Mouse (Mus musculus): ENCODE measurements at regions not wholly inside any gene's neighbourhood (a gene's known extent, or its start where the extent isn't known, plus 50 kb on each side); places are given as distances from the start of the nearest gene placed in this dataset.

DNA sequence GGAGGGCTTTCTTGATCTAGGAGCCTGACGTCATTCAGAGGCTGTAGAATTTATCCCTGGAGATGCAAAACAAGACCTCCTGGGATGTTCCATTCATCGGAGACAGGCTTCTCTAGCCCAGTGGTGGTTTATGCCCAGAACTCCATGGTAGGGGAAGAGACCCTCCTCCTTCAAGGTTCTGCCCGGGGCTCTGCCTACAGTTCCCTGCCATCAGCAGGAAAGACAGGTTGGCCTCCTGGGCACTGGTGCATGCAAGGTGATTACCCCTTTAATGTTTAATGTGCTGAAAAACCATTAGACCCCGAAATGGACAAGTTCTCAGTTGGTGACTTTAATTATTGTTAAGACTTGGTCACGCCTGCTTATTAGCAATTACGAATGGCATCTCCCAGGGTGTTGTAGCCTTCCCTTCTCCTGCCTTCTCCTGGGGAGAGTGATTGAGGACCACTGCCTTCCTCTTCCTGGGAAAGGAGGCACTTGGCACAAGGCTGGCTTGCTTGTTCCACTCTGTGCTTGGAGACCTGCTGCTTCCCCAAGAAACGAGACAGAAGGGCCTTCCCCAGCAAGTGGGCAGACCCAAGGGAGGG, 102.0 kb upstream of the 4931429L15Rik start:
- no peak for TF ChIP-seq CTCF (IDR thresholded peaks at IDR 0.05)
- TF ChIP-seq EP300 (IDR thresholded peaks at IDR 0.05; ENCODE audit: insufficient read depth, low read depth, low read length): no peak
- TF ChIP-seq POLR2A (IDR thresholded peaks at IDR 0.05; ENCODE audit: insufficient read depth, low read depth, low read length): no peak
